Mouse (Mus musculus) kidney, postnatal 0 days (tissue): ENCODE results near the gene Rps3. TPM values are rescaled to one million over a fixed set of nuclear protein-coding genes. Genes with fewer than 3 reads are reported as not detected.
"Not testable (repeated sequence)": the region's sequence is repeated elsewhere in the genome, so short reads cannot be mapped to it uniquely, and the experiment has no call there.

Experiments used
- ATAC-seq: fragments of 200-750 bp; cut with Nextera tagmentation; replicated peaks from 2 replicates; pipeline ENCODE4 v1.8.0; 2017; ENCODE audit warnings: low read depth, moderate number of reproducible peaks, moderate TSS enrichment, moderate library complexity; ENCODE audit not compliant: low FRiP score
- DNase-seq: peaks from one replicate; pipeline ENCODE4 v3.0.0-alpha.2; 2016; ENCODE audit warnings: low spot score
- H3K27ac ChIP-seq: fragments of 300-500 bp; sonication (generic); 2 replicates; pipeline ENCODE4 v1.5.1; 2014; ENCODE audit warnings: mild to moderate bottlenecking
- H3K27me3 ChIP-seq: fragments of 300-500 bp; sonication (generic); 2 replicates; pipeline ENCODE4 v1.6.1; 2014; ENCODE audit warnings: low read length, mixed read lengths; ENCODE audit not compliant: insufficient read depth
- H3K36me3 ChIP-seq: fragments of 300-500 bp; sonication (generic); 2 replicates; pipeline ENCODE4 v1.6.1; 2014; ENCODE audit warnings: low read length, mixed read lengths; ENCODE audit not compliant: insufficient read depth
- H3K4me1 ChIP-seq: fragments of 300-500 bp; sonication (generic); replicated peaks from 2 replicates; pipeline ENCODE4 v1.6.1; 2014; ENCODE audit warnings: antibody characterized with exemption, low read length, mixed read lengths; ENCODE audit not compliant: insufficient read depth
- H3K4me2 ChIP-seq: fragments of 300-500 bp; sonication (generic); 2 replicates; pipeline ENCODE4 v1.6.1; 2014; ENCODE audit warnings: mild to moderate bottlenecking, low read length, moderate library complexity, mixed read lengths
- H3K4me3 ChIP-seq: fragments of 300-500 bp; sonication (generic); replicated peaks from 2 replicates; pipeline ENCODE4 v1.5.1; 2014; ENCODE audit warnings: low read depth, low read length
- H3K9ac ChIP-seq: fragments of 300-500 bp; sonication (generic); 2 replicates; pipeline ENCODE4 v1.6.1; 2014; ENCODE audit warnings: low read depth, low read length
- H3K9me3 ChIP-seq: fragments of 300-500 bp; sonication (generic); replicated peaks from 2 replicates; pipeline ENCODE4 v1.6.1; 2016; ENCODE audit warnings: low read length, inconsistent platforms, mixed read lengths
- CTCF ChIP-seq: IDR thresholded peaks from 2 replicates; pipeline ENCODE4 v1.5.1; 2016; ENCODE audit warnings: antibody characterized with exemption, low read depth, mild to moderate bottlenecking, moderate library complexity
- WGBS: fragments of 180-500 bp; shearing (Covaris S2); extraction: QIAGEN DNeasy Blood & Tissue Kit; methylation state at CpG from one replicate; pipeline ENCODE4 v1.1.7; 2014; 5-methylcytosine and 5-hydroxymethylcytosine counted together
- polyA plus RNA-seq: library from polyadenylated mRNA; unstranded; fragments of >200 nt; fragmentation: Nextera tagmentation; extraction: Ambion mirVana; gene quantifications from 2 replicates; pipeline ENCODE4 v1.2.1, GENCODE M21; 2015

Gene Rps3
- polyA plus RNA-seq, 1 experiment from 2014 or later = 942 TPM

DNA sequence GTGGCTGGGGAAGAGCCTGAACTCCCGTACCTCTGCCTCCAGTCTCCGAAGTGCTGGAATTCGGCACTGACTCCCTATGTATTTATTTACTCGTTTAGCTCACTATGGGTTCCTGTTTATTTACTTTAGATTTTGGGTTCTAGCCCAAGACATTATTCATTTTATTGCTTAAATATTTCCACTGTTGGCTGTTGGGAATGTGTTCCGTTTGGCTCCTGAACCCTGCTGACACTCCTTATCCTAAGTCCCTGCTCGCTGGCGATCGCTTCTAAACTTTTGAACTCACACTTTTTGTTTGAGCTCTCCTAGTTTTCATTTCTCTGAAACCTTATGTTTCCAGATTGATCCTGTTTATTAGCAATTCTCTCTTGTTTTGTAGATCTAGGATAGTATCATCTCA is 39.6 kb upstream of the Rps3 start:
- Histone ChIP-seq H3K27me3 (no peaks in the 10 kb centered on the region), H3K4me3 (no peak overlapping the region), H3K9ac (no peak overlapping the region), H3K27ac (no peak overlapping the region), H3K4me2 (no peak overlapping the region), H3K9me3 (no peaks in the 10 kb centered on the region), H3K4me1 (no peaks in the 10 kb centered on the region), H3K36me3 (no peaks in the 10 kb centered on the region)
- ATAC-seq (no peak), DNase-seq (peak; percentile 74)
- TF ChIP-seq CTCF = no peak
- WGBS = 45% methylated on average over 8 of the region's 8 CpGs

GRCm38 (mm10) chr7:99518954-99519644 is 35.6 kb upstream of the Rps3 start:
- Histone ChIP-seq H3K4me3 (no peak overlapping the region), H3K36me3 (no peaks in the 10 kb centered on the region), H3K4me2 (no peak overlapping the region), H3K27ac (peak overlapping the region; percentile 40; the same call in 1 of the 2 replicates), H3K9ac (no peak overlapping the region), H3K27me3 (no peaks in the 10 kb centered on the region), H3K9me3 (no peaks in the 10 kb centered on the region), H3K4me1 (no peaks in the 10 kb centered on the region)
- no peak for TF ChIP-seq CTCF
- WGBS = 38% methylated on average over 4 of the region's 4 CpGs
- peak; percentile 44 for DNase-seq
- no peak for ATAC-seq

GRCm38 (mm10) chr7:99516814-99517157 is 33.2 kb upstream of the Rps3 start:
- Histone ChIP-seq H3K4me1 (no peaks in the 10 kb centered on the region), H3K36me3 (no peaks in the 10 kb centered on the region), H3K4me3 (no peak overlapping the region), H3K27ac (no peak overlapping the region), H3K4me2 (no peak overlapping the region), H3K27me3 (no peaks in the 10 kb centered on the region), H3K9ac (no peak overlapping the region), H3K9me3 (no peaks in the 10 kb centered on the region)
- no peak for DNase-seq
- TF ChIP-seq CTCF = no peak
- ATAC-seq = no peak
- WGBS = 71% methylated on average over 3 of the region's 3 CpGs

DNA sequence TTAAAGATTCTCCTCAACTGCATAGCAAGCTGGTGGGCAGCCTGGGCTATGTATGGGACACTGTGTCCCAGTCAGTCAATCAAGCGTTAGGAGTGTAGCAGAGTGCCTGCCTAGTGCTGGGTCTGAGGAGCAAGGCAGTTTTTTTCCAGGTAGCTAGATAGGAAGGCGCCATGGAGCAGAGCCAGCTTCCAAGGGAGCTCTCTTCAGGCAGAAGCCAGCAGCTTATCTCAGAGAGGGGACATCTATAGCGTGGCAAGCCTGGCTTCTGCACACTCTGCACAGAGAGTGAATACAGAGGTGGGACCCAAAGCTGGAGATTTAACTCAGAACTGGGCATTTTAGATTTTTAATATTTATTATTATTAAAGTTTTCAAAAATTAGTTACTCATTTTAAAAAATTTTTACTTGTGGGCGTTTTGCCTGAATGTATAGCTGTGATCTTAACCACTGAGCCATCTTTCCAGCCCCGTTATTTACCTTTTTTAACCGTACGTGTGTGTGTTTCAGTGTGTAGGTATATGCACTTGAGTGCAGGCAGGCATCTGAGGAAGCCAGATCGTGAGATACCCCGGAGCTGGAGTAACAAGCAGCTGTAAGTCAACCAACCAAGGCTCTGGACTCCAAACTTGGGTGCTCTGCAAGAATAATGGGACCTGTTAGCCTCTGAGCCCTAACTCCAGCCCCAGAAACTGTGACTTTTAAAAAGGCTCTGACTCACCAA is 32.7 kb upstream of the Rps3 start:
- no peak for DNase-seq
- Histone ChIP-seq H3K4me3 (no peak overlapping the region), H3K4me2 (no peak overlapping the region), H3K9ac (no peak overlapping the region), H3K4me1 (no peaks in the 10 kb centered on the region), H3K27me3 (no peaks in the 10 kb centered on the region), H3K9me3 (no peaks in the 10 kb centered on the region), H3K27ac (no peak overlapping the region), H3K36me3 (no peaks in the 10 kb centered on the region)
- TF ChIP-seq CTCF = no peak
- no peak for ATAC-seq
- WGBS = 75% methylated on average over 9 of the region's 9 CpGs

DNA sequence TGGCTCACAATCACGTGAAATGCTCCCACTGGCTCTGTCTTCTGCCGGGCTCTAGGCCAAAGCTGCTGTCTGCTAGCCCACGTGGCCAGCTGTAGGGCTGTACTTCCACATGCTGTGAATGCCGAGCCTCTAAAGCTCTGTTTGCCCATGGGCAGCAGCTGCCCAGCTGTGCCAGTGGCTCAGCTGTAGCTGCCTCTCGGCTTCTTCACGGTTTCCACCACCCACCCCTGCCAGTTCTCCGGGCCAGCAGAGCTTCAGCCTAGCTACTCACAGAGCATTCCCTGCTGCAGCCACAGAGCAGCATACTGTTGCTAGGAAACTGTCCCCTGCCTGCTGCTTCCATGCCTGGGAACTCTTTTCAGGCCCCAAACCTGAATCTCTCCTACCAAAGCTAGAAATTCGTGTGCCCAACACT is 26.6 kb upstream of the Rps3 start:
- 12% methylated on average over 8 of the region's 8 CpGs for WGBS
- no peaks in the 10 kb centered on the region for H3K36me3 ChIP-seq
- H3K9me3 ChIP-seq = no peaks in the 10 kb centered on the region
- no peak for ATAC-seq
- no peaks in the 10 kb centered on the region for H3K27me3 ChIP-seq
- H3K9ac ChIP-seq = no peak overlapping the region
- H3K4me2 ChIP-seq = no peak overlapping the region
- no peak for DNase-seq
- H3K27ac ChIP-seq = no peak overlapping the region
- no peaks in the 10 kb centered on the region for H3K4me1 ChIP-seq
- TF ChIP-seq CTCF = no peak
- no peak overlapping the region for H3K4me3 ChIP-seq

DNA sequence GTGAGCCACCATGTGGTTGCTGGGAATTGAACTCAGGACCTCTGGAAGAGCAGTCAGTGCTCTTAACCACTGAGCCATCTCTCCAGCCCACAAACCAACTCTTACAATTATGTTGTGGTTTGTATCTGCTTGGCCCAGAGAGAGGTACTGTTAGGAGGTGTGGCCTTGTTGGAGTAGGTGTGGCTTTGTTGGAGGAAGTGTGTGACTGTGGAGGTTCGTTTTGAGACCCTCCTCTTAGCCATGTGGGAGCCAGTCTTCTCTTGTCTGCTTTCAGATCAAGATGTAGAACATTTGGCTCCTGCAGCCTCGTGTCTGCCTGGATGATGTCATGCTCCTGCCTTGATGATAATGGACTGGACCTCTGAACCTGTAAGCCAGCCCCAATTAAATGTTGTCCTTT is 24.6 kb upstream of the Rps3 start:
- ATAC-seq, H3K27me3 ChIP-seq, H3K27ac ChIP-seq, H3K4me1 ChIP-seq, H3K4me3 ChIP-seq, DNase-seq, H3K4me2 ChIP-seq, H3K9ac ChIP-seq, H3K36me3 ChIP-seq, H3K9me3 ChIP-seq: not testable (repeated sequence)
- WGBS = 16% methylated on average over 2 of the region's 2 CpGs
